Mouse (Mus musculus) small intestine, adult 2 months (tissue): Measurements from ENCODE around the gene Cpd.

Experiments
- CTCF ChIP-seq: fragments of 200-500 bp; IDR thresholded peaks from 2 replicates; pipeline ENCODE4 v1.5.1; 2012; ENCODE audit warnings: low read depth, mild to moderate bottlenecking, control low read depth, inconsistent platforms, low read length, moderate library complexity, mixed read lengths; ENCODE audit not compliant: insufficient replicate concordance, insufficient read length; ENCODE audit errors: extremely low read depth
- POLR2A ChIP-seq: fragments of 200-500 bp; IDR thresholded peaks from 2 replicates; pipeline ENCODE4 v1.6.1; 2012; ENCODE audit warnings: low read depth, mild to moderate bottlenecking, control low read depth, inconsistent platforms, low read length, moderate library complexity

DNA sequence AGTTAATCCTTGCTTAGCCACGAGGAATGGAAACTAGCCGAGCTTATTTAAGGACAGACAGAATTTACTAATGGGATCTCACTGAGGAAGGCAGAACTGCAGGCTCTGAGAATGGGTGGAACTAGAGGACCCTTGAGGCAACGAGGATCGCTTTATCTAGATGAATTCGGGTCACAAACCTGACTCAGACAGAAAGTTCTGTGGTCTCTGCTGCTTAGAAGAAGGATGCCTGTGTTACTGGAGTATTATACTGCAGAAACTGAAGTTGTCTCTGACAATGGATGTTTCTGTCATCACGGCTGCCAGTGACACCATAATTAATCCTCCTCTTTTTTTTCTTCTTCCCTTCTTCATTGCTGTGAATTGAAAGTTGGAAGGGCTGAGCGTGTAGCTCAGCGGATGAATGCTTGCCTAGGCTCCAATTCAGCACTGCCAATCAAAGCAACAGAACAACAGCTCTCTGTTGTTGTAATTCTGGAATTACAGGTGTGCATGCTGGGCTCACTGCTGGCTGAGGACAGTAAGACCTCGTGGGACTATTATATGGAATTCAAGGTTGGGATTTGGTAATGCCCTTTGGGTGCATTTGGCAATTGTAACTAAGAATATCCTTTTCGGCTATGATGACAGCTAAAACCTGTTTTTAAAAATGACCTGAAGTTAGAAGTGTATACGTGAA lies 25.9 kb upstream of the Cpd start:
- no peak for TF ChIP-seq POLR2A
- TF ChIP-seq CTCF, result no peak
